Mouse (Mus musculus) CH12.LX (cell line): Measurements from ENCODE around the gene Ttc29.

ENCODE experiments used
- ELF1 ChIP-seq: IDR thresholded peaks from 2 replicates; pipeline ENCODE4 v1.6.1; 2014; ENCODE audit warnings: low read depth, mild to moderate bottlenecking, inconsistent platforms, low read length, improper control_type of control experiment
- EP300 ChIP-seq: IDR thresholded peaks from 2 replicates; pipeline ENCODE4 v1.6.1; 2011; ENCODE audit warnings: low read length, improper control_type of control experiment
- GABPA ChIP-seq: IDR thresholded peaks from 2 replicates; pipeline ENCODE4 v1.6.1; 2012; ENCODE audit warnings: low read depth, low read length, improper control_type of control experiment, inconsistent platforms; ENCODE audit not compliant: insufficient replicate concordance
- MAZ ChIP-seq: IDR thresholded peaks from 2 replicates; pipeline ENCODE4 v1.6.1; 2012; ENCODE audit warnings: low read depth, mild to moderate bottlenecking, inconsistent platforms, low read length, improper control_type of control experiment, moderate library complexity
- TCF12 ChIP-seq: IDR thresholded peaks from 2 replicates; pipeline ENCODE4 v1.6.1; 2014; ENCODE audit warnings: low read depth, mild to moderate bottlenecking, inconsistent platforms, low read length, improper control_type of control experiment

- no peak for TF ChIP-seq TCF12
- no peak for TF ChIP-seq MAZ
- TF ChIP-seq ELF1, result no peak
- no peak for TF ChIP-seq GABPA
- no peak for TF ChIP-seq EP300
Measured at GRCm38 (mm10) chr8:78267894-78268411, 54.9 kb downstream of the Ttc29 start.
